Mouse (Mus musculus) limb, embryonic 12.5 days (tissue): Measurements from ENCODE around the gene Sh3bp2. TPM values are rescaled to one million over a fixed set of nuclear protein-coding genes. Genes with fewer than 3 reads are reported as not detected.

Experiments
- ATAC-seq: fragments of 200-750 bp; cut with Nextera tagmentation; 2 replicates; pipeline ENCODE4 v1.8.0; 2017; ENCODE audit warnings: low read depth, moderate TSS enrichment; ENCODE audit not compliant: insufficient number of reproducible peaks, insufficient read depth, low FRiP score, low TSS enrichment
- H3K27ac ChIP-seq: fragments of 300-500 bp; sonication (generic); 2 replicates; pipeline ENCODE4 v1.5.1; 2016; ENCODE audit warnings: mild to moderate bottlenecking, moderate library complexity
- H3K27me3 ChIP-seq: fragments of 300-500 bp; sonication (generic); 2 replicates; pipeline ENCODE4 v1.6.1; 2016; ENCODE audit warnings: mild to moderate bottlenecking, moderate library complexity
- H3K36me3 ChIP-seq: fragments of 300-500 bp; sonication (generic); 2 replicates; pipeline ENCODE4 v1.6.1; 2016; ENCODE audit warnings: mild to moderate bottlenecking, moderate library complexity
- H3K4me1 ChIP-seq: fragments of 300-500 bp; sonication (generic); replicated peaks from 2 replicates; pipeline ENCODE4 v1.6.1; 2016
- H3K4me2 ChIP-seq: fragments of 300-500 bp; sonication (generic); 2 replicates; pipeline ENCODE4 v1.6.1; 2016; ENCODE audit warnings: mild to moderate bottlenecking, moderate library complexity
- H3K4me3 ChIP-seq: fragments of 300-500 bp; sonication (generic); replicated peaks from 2 replicates; pipeline ENCODE4 v1.5.1; 2016; ENCODE audit warnings: mild to moderate bottlenecking
- H3K9ac ChIP-seq: fragments of 300-500 bp; sonication (generic); replicated peaks from 2 replicates; pipeline ENCODE4 v1.6.1; 2016; ENCODE audit warnings: mild to moderate bottlenecking, moderate library complexity
- H3K9me3 ChIP-seq: fragments of 300-500 bp; sonication (generic); 2 replicates; pipeline ENCODE4 v1.6.1; 2016; ENCODE audit warnings: mild to moderate bottlenecking, moderate library complexity
- WGBS: fragments of 180-500 bp; shearing (Covaris S2); methylation state at CpG from one replicate; pipeline ENCODE4 v1.1.7; 2016; 5-methylcytosine and 5-hydroxymethylcytosine counted together
- polyA plus RNA-seq: library from polyadenylated mRNA; unstranded; fragments of >200 nt; fragmentation: Nextera tagmentation; extraction: Ambion mirVana; gene quantifications from 2 replicates; pipeline ENCODE4 v1.2.1, GENCODE M21; 2016

The Sh3bp2 gene
- polyA plus RNA-seq, 1 experiment from 2014 or later, result 12.0 TPM

GRCm38 (mm10) chr5:34512486-34512885 is 13.2 kb upstream of the Sh3bp2 start:
- 83% methylated on average over 3 of the region's 3 CpGs for WGBS
- Histone ChIP-seq H3K9me3 (no peaks in the 10 kb centered on the region), H3K4me2 (no peak overlapping the region), H3K4me1 (peaks cover 12% of the 10 kb centered on the region), H3K27ac (no peak overlapping the region), H3K4me3 (no peak overlapping the region), H3K36me3 (no peaks in the 10 kb centered on the region), H3K9ac (no peak overlapping the region), H3K27me3 (peaks cover 18% of the 10 kb centered on the region)
- ATAC-seq, result no peak

- peak within 1 kb of the TSS; percentile 64 for H3K9ac ChIP-seq
- WGBS, result under 1% methylated on average over 64 of the region's 64 CpGs
- no peaks in the 10 kb centered on the region for H3K9me3 ChIP-seq
- no peaks in the 10 kb centered on the region for H3K36me3 ChIP-seq
- peak within 1 kb of the TSS; percentile 92 for H3K4me2 ChIP-seq
- peaks cover 18% of the 10 kb centered on the region for H3K27me3 ChIP-seq
- ATAC-seq, result peak; percentile 93
- H3K27ac ChIP-seq, result no peak within 1 kb of the TSS
- H3K4me1 ChIP-seq, result peaks cover 12% of the 10 kb centered on the region
- H3K4me3 ChIP-seq, result peak within 1 kb of the TSS; percentile 68
Measured at GRCm38 (mm10) chr5:34513466-34514217, 12.0 kb upstream of the Sh3bp2 start, which contains the start of gene Tnip2. Gene Tnip2 (minus strand): TSS chr5:34513991.

DNA sequence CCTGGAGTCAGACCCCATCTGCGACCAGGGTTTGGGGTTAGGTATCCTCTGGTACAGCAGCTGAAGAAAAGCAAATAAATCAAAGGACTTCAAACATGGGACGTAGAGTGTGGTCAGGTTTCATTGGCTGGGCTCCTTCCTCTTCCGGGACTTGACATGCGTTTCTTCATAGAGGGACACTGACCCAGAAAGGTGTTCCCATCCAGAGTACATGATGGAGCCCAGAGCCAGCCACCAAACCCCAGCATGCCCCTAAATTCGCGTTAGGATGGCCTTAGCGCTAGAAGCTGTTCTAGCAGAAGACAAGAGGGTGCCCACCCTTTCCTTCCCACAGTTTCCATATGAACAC is 11.4 kb upstream of the Sh3bp2 start:
- Histone ChIP-seq H3K9ac (peak overlapping the region; percentile 18; the same call in 1 of the 2 replicates), H3K9me3 (no peaks in the 10 kb centered on the region), H3K36me3 (no peaks in the 10 kb centered on the region), H3K27ac (no peak overlapping the region), H3K4me2 (peak overlapping the region; percentile 92), H3K4me3 (peak overlapping the region; percentile 68), H3K4me1 (peaks cover 12% of the 10 kb centered on the region), H3K27me3 (peaks cover 18% of the 10 kb centered on the region)
- WGBS, result 21% methylated on average over 7 of the region's 7 CpGs
- ATAC-seq, result no peak; the same call in 1 of the 2 replicates

- ATAC-seq, result no peak
- H3K4me1 ChIP-seq, result peaks cover 12% of the 10 kb centered on the region
- no peak overlapping the region for H3K27ac ChIP-seq
- no peak overlapping the region for H3K9ac ChIP-seq
- H3K4me2 ChIP-seq, result no peak overlapping the region
- H3K4me3 ChIP-seq, result no peak overlapping the region
- H3K27me3 ChIP-seq, result peaks cover 18% of the 10 kb centered on the region
- no peaks in the 10 kb centered on the region for H3K36me3 ChIP-seq
- H3K9me3 ChIP-seq, result no peaks in the 10 kb centered on the region
Measured at GRCm38 (mm10) chr5:34515096-34515495, 10.5 kb upstream of the Sh3bp2 start.

GRCm38 (mm10) chr5:34517913-34518312 is 7.7 kb upstream of the Sh3bp2 start:
- H3K4me2 ChIP-seq, result no peak overlapping the region
- peaks cover 11% of the 10 kb centered on the region for H3K4me1 ChIP-seq
- H3K9me3 ChIP-seq, result no peaks in the 10 kb centered on the region
- WGBS, result 22% methylated on average over 3 of the region's 3 CpGs
- H3K27ac ChIP-seq, result no peak overlapping the region
- peaks cover 8% of the 10 kb centered on the region; the same call in 1 of the 2 replicates for H3K27me3 ChIP-seq
- no peak overlapping the region for H3K9ac ChIP-seq
- no peak overlapping the region for H3K4me3 ChIP-seq
- no peaks in the 10 kb centered on the region for H3K36me3 ChIP-seq
- no peak for ATAC-seq

DNA sequence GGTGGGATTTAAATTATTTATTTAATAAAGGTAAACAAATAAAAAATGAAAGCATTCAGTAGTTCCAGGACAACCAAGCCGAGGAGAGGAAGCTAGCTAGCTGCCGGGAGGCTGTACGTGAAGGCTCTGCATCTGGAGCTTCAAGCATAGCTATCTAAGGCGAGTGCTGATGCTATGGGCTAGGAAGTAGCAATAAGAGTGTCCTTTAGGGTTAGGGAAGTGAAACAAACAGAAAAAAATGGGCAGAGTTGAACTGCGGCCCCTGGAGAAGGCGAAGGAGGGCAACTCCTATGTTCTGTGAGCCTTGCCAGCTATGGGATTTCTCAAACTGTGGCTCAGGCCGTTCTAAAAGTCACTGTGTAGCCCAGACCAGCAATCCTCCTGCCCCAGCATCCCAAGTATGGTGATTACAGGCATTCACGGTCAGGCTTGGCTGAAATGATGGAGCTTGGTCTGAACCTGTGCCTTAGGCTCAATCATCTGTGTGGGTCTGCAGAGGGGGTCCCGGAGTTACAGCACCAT is 6.2 kb upstream of the Sh3bp2 start:
- 0 out of 2 replicates have a peak, but pooled peaks cover 4% of the 10 kb centered on the region for H3K27me3 ChIP-seq
- 77% methylated on average over 9 of the region's 9 CpGs for WGBS
- H3K4me1 ChIP-seq, result peaks cover under 1% of the 10 kb centered on the region; the same call in 1 of the 2 replicates
- no peak overlapping the region for H3K4me3 ChIP-seq
- H3K9me3 ChIP-seq, result no peaks in the 10 kb centered on the region
- no peaks in the 10 kb centered on the region for H3K36me3 ChIP-seq
- no peak overlapping the region for H3K27ac ChIP-seq
- ATAC-seq, result no peak
- H3K9ac ChIP-seq, result no peak overlapping the region
- H3K4me2 ChIP-seq, result no peak overlapping the region

GRCm38 (mm10) chr5:34520458-34521209 is 5.0 kb upstream of the Sh3bp2 start:
- no peaks in the 10 kb centered on the region for H3K36me3 ChIP-seq
- no peaks in the 10 kb centered on the region for H3K4me1 ChIP-seq
- no peak for ATAC-seq
- no peak overlapping the region for H3K9ac ChIP-seq
- H3K27me3 ChIP-seq, result 0 out of 2 replicates have a peak, but pooled peaks cover 5% of the 10 kb centered on the region
- no peak overlapping the region for H3K4me2 ChIP-seq
- no peak overlapping the region for H3K4me3 ChIP-seq
- 79% methylated on average over 11 of the region's 11 CpGs for WGBS
- no peaks in the 10 kb centered on the region for H3K9me3 ChIP-seq
- H3K27ac ChIP-seq, result no peak overlapping the region

GRCm38 (mm10) chr5:34521337-34521736 is 4.3 kb upstream of the Sh3bp2 start:
- H3K4me2 ChIP-seq, result no peak overlapping the region
- H3K9me3 ChIP-seq, result no peaks in the 10 kb centered on the region
- no peak overlapping the region for H3K4me3 ChIP-seq
- H3K27ac ChIP-seq, result no peak overlapping the region
- H3K36me3 ChIP-seq, result no peaks in the 10 kb centered on the region
- 76% methylated on average over 3 of the region's 3 CpGs for WGBS
- no peak for ATAC-seq
- H3K27me3 ChIP-seq, result peaks cover 7% of the 10 kb centered on the region; the same call in 1 of the 2 replicates
- no peaks in the 10 kb centered on the region for H3K4me1 ChIP-seq
- no peak overlapping the region for H3K9ac ChIP-seq

- Histone ChIP-seq H3K9ac (no peak overlapping the region), H3K4me1 (no peaks in the 10 kb centered on the region), H3K27ac (no peak overlapping the region), H3K36me3 (no peaks in the 10 kb centered on the region), H3K9me3 (no peaks in the 10 kb centered on the region), H3K4me3 (no peak overlapping the region), H3K27me3 (peaks cover 20% of the 10 kb centered on the region; the same call in 1 of the 2 replicates), H3K4me2 (no peak overlapping the region)
- no peak for ATAC-seq
- 51% methylated on average over 4 of the region's 4 CpGs for WGBS
Measured at GRCm38 (mm10) chr5:34523958-34524485, 1.6 kb upstream of the Sh3bp2 start.

DNA sequence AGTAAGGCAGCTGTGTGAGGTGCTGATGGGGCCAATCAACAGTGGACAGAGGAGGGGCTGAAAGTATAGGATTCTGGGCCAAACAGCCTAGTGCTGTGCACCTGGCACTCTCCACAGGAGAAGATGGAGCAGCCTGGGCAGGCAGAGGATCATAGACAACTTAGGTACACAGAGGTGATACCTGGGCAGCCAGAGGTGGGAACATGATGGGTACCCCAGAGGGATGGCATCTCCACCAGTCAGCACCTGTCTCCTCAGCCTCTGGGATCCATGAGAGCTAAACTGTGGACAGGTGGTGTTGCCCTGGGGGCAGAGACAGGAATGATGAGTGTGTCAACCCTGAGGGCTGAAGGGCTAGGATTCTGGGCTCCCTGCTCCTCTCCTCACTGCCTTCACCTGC is 1.1 kb upstream of the Sh3bp2 start:
- H3K4me3 ChIP-seq, result no peak overlapping the region
- no peaks in the 10 kb centered on the region for H3K4me1 ChIP-seq
- H3K9ac ChIP-seq, result no peak overlapping the region
- H3K27ac ChIP-seq, result no peak overlapping the region
- H3K27me3 ChIP-seq, result peaks cover 20% of the 10 kb centered on the region; the same call in 1 of the 2 replicates
- ATAC-seq, result no peak
- no peak overlapping the region for H3K4me2 ChIP-seq
- H3K9me3 ChIP-seq, result no peaks in the 10 kb centered on the region
- no peaks in the 10 kb centered on the region for H3K36me3 ChIP-seq

GRCm38 (mm10) chr5:34526477-34526775 is 788 bp downstream of the Sh3bp2 start:
- no peak for ATAC-seq
- peak overlapping the region; percentile 48; the same call in 1 of the 2 replicates for H3K4me3 ChIP-seq
- H3K4me2 ChIP-seq, result peak overlapping the region; percentile 71
- H3K27me3 ChIP-seq, result peaks cover 20% of the 10 kb centered on the region; the same call in 1 of the 2 replicates
- no peaks in the 10 kb centered on the region for H3K36me3 ChIP-seq
- 41% methylated on average over 5 of the region's 5 CpGs for WGBS
- no peak overlapping the region for H3K27ac ChIP-seq
- H3K9me3 ChIP-seq, result no peaks in the 10 kb centered on the region
- H3K4me1 ChIP-seq, result no peaks in the 10 kb centered on the region
- no peak overlapping the region for H3K9ac ChIP-seq
